Mouse (Mus musculus) large intestine, adult 2 months (tissue): ENCODE data around the gene Strbp. TPM values are rescaled to one million over a fixed set of nuclear protein-coding genes. Genes with fewer than 3 reads are reported as not detected.

Experiments used
- DNase-seq: peaks from one replicate; pipeline ENCODE4 v3.0.0-alpha.2; 2012; ENCODE audit warnings: low read depth, low spot score
- WGBS: fragments of 180-500 bp; shearing (Covaris S2); methylation state at CpG from one replicate; pipeline ENCODE4 v1.1.7; 2018; 5-methylcytosine and 5-hydroxymethylcytosine counted together
- polyA plus RNA-seq: library from polyadenylated mRNA; depleted of rRNA; stranded (reverse); fragments of >200 nt; gene quantifications from 2 replicates; pipeline ENCODE4 v1.2.3, GENCODE M21; 2012; rRNA removed

Gene Strbp
- polyA plus RNA-seq, 1 experiment, result 4.2 TPM

- DNase-seq, result no peak
- WGBS, result 1% methylated on average over 24 of the region's 24 CpGs
Measured at GRCm38 (mm10) chr2:37452376-37452760, 251.3 kb downstream of the Strbp start.

- peak; percentile 84 for DNase-seq
Measured at GRCm38 (mm10) chr2:37451667-37452375, 251.8 kb downstream of the Strbp start.

GRCm38 (mm10) chr2:37442611-37443591 lies 260.8 kb downstream of the Strbp start, which contains the start of the genes Zbtb26, Zbtb6 and Rabgap1:
Gene Zbtb26 (minus strand): TSS chr2:37443135.
Gene Zbtb6 (minus strand): TSS chr2:37443171.
Gene Rabgap1 (plus strand): TSS chr2:37443279.
- WGBS, result 1% methylated on average over 51 of the region's 51 CpGs
- DNase-seq, result peak; percentile 92

More at GRCm38 (mm10) chr2:37451667-37452375, 251.8 kb downstream of the Strbp start:
- 5% methylated on average over 43 of the region's 44 CpGs for WGBS

Other genes with a start within 250 kb of the Strbp start
- 0.04 and 0.12 TPM in 2 replicates for gene Gpr21, start 187.5 kb downstream of the Strbp start, polyA plus RNA-seq
- gene Crb2, start 72.4 kb upstream of the Strbp start, polyA plus RNA-seq, result 0.25 and 0.43 TPM in 2 replicates